Mouse (Mus musculus): ENCODE results near the gene Rrp7a. TPM values are rescaled to one million over a fixed set of nuclear protein-coding genes. Genes with fewer than 3 reads are reported as not detected.

The Rrp7a gene
- polyA plus RNA-seq, 1 experiment from 2014 or later = 33.7 TPM

- no peak overlapping the region for H3K27ac ChIP-seq (replicated peaks in 1 of 2; ENCODE audit: control insufficient read depth in 1 of 2, insufficient read depth in 1 of 2, low read depth in 2 of 2, low read length in 2 of 2)
- 46% methylated on average over 3 of the region's 3 CpGs for WGBS
- no peak overlapping the region for H3K4me2 ChIP-seq (ENCODE audit: low read length)
- H3K36me3 ChIP-seq (ENCODE audit: control insufficient read depth, insufficient read depth, low read length) = no peaks in the 10 kb centered on the region
- peaks cover 2 to 8% of the 10 kb centered on the region in 2 experiments; a peak in 2 of 4 replicates for H3K4me1 ChIP-seq (ENCODE audit: control insufficient read depth in 2 of 2, insufficient read depth in 2 of 2, low read length in 2 of 2)
- no peak overlapping the region for H3K9ac ChIP-seq (ENCODE audit: low read length)
- no peak for ATAC-seq (ENCODE audit: insufficient number of reproducible peaks, insufficient read depth, low FRiP score, low read depth)
- no peaks in the 10 kb centered on the region for H3K9me3 ChIP-seq (ENCODE audit: control insufficient read depth, low read length)
- H3K27me3 ChIP-seq (ENCODE audit: control insufficient read depth, insufficient read depth, low read length) = peaks cover 13% of the 10 kb centered on the region
- H3K4me3 ChIP-seq (ENCODE audit: control insufficient read depth in 1 of 2, insufficient read depth in 1 of 2, low read depth in 1 of 2, low read length in 2 of 2) = no peak overlapping the region
These were observed 31.7 kb downstream of the Rrp7a start for GRCm38 (mm10) chr15:83090874-83091273.

- no peaks in the 10 kb centered on the region for H3K9me3 ChIP-seq (ENCODE audit: control insufficient read depth, low read length)
- no peak within 1 kb of the TSS for H3K9ac ChIP-seq (ENCODE audit: low read length)
- H3K4me1 ChIP-seq (ENCODE audit: control insufficient read depth in 2 of 2, insufficient read depth in 2 of 2, low read length in 2 of 2) = peaks cover 2 to 12% of the 10 kb centered on the region in 2 experiments; a peak in 3 of 4 replicates
- WGBS = 29% methylated on average over 7 of the region's 7 CpGs
- H3K27me3 ChIP-seq (ENCODE audit: control insufficient read depth, insufficient read depth, low read length) = peaks cover 13% of the 10 kb centered on the region
- no peaks in the 10 kb centered on the region for H3K36me3 ChIP-seq (ENCODE audit: control insufficient read depth, insufficient read depth, low read length)
- H3K27ac ChIP-seq (replicated peaks in 1 of 2; ENCODE audit: control insufficient read depth in 1 of 2, insufficient read depth in 1 of 2, low read depth in 2 of 2, low read length in 2 of 2) = no peak within 1 kb of the TSS
- no peak for ATAC-seq (ENCODE audit: insufficient number of reproducible peaks, insufficient read depth, low FRiP score, low read depth)
- H3K4me3 ChIP-seq (ENCODE audit: control insufficient read depth in 1 of 2, insufficient read depth in 1 of 2, low read depth in 1 of 2, low read length in 2 of 2) = no peak within 1 kb of the TSS
- H3K4me2 ChIP-seq (ENCODE audit: low read length) = peak within 1 kb of the TSS; percentile 12; the same call in 1 of the 2 replicates
These were observed 33.3 kb downstream of the Rrp7a start, which contains the start of gene Serhl for GRCm38 (mm10) chr15:83089429-83089605. Gene Serhl (plus strand): TSS chr15:83089506.

GRCm38 (mm10) chr15:83088495-83089428 is 33.8 kb downstream of the Rrp7a start:
- no peak overlapping the region for H3K9ac ChIP-seq (ENCODE audit: low read length)

GRCm38 (mm10) chr15:83086636-83087328 is 35.8 kb downstream of the Rrp7a start:
- no peak overlapping the region for H3K4me3 ChIP-seq (ENCODE audit: control insufficient read depth in 1 of 2, insufficient read depth in 1 of 2, low read depth in 1 of 2, low read length in 2 of 2)

More at GRCm38 (mm10) chr15:83088495-83089428, 33.8 kb downstream of the Rrp7a start:
- peaks cover 2 to 12% of the 10 kb centered on the region in 2 experiments; a peak in 3 of 4 replicates for H3K4me1 ChIP-seq (ENCODE audit: control insufficient read depth in 2 of 2, insufficient read depth in 2 of 2, low read length in 2 of 2)
- H3K27ac ChIP-seq (replicated peaks in 1 of 2; ENCODE audit: control insufficient read depth in 1 of 2, insufficient read depth in 1 of 2, low read depth in 2 of 2, low read length in 2 of 2) = no peak overlapping the region
- H3K9me3 ChIP-seq (ENCODE audit: control insufficient read depth, low read length) = no peaks in the 10 kb centered on the region
- no peak for ATAC-seq (ENCODE audit: insufficient number of reproducible peaks, insufficient read depth, low FRiP score, low read depth)
- peak overlapping the region; percentile 12; the same call in 1 of the 2 replicates for H3K4me2 ChIP-seq (ENCODE audit: low read length)
- no peak overlapping the region for H3K4me3 ChIP-seq (ENCODE audit: control insufficient read depth in 1 of 2, insufficient read depth in 1 of 2, low read depth in 1 of 2, low read length in 2 of 2)
- peaks cover 13% of the 10 kb centered on the region for H3K27me3 ChIP-seq (ENCODE audit: control insufficient read depth, insufficient read depth, low read length)
- H3K36me3 ChIP-seq (ENCODE audit: control insufficient read depth, insufficient read depth, low read length) = no peaks in the 10 kb centered on the region
- WGBS = 8% methylated on average over 24 of the region's 27 CpGs

GRCm38 (mm10) chr15:83085901-83086300 is 36.7 kb downstream of the Rrp7a start:
- no peak for ATAC-seq (ENCODE audit: insufficient number of reproducible peaks, insufficient read depth, low FRiP score, low read depth)
- H3K9ac ChIP-seq (ENCODE audit: low read length) = no peak overlapping the region
- H3K9me3 ChIP-seq (ENCODE audit: control insufficient read depth, low read length) = no peaks in the 10 kb centered on the region
- WGBS = 20% methylated on average over 7 of the region's 7 CpGs
- no peaks in the 10 kb centered on the region for H3K36me3 ChIP-seq (ENCODE audit: control insufficient read depth, insufficient read depth, low read length)
- H3K4me1 ChIP-seq (ENCODE audit: control insufficient read depth in 2 of 2, insufficient read depth in 2 of 2, low read length in 2 of 2) = peaks cover 2 to 12% of the 10 kb centered on the region in 2 experiments; a peak in 3 of 4 replicates
- no peak overlapping the region for H3K4me2 ChIP-seq (ENCODE audit: low read length)
- H3K27me3 ChIP-seq (ENCODE audit: control insufficient read depth, insufficient read depth, low read length) = peaks cover 13% of the 10 kb centered on the region
- H3K4me3 ChIP-seq (ENCODE audit: control insufficient read depth in 1 of 2, insufficient read depth in 1 of 2, low read depth in 1 of 2, low read length in 2 of 2) = no peak overlapping the region
- H3K27ac ChIP-seq (replicated peaks in 1 of 2; ENCODE audit: control insufficient read depth in 1 of 2, insufficient read depth in 1 of 2, low read depth in 2 of 2, low read length in 2 of 2) = no peak overlapping the region

More at GRCm38 (mm10) chr15:83086636-83087328, 35.8 kb downstream of the Rrp7a start:
- H3K9me3 ChIP-seq (ENCODE audit: control insufficient read depth, low read length) = no peaks in the 10 kb centered on the region
- no peak overlapping the region for H3K4me2 ChIP-seq (ENCODE audit: low read length)
- 50% methylated on average over 13 of the region's 13 CpGs for WGBS
- H3K27ac ChIP-seq (replicated peaks in 1 of 2; ENCODE audit: control insufficient read depth in 1 of 2, insufficient read depth in 1 of 2, low read depth in 2 of 2, low read length in 2 of 2) = no peak overlapping the region
- peaks cover 13% of the 10 kb centered on the region for H3K27me3 ChIP-seq (ENCODE audit: control insufficient read depth, insufficient read depth, low read length)
- ATAC-seq (ENCODE audit: insufficient number of reproducible peaks, insufficient read depth, low FRiP score, low read depth) = no peak
- no peak overlapping the region for H3K9ac ChIP-seq (ENCODE audit: low read length)
- H3K36me3 ChIP-seq (ENCODE audit: control insufficient read depth, insufficient read depth, low read length) = no peaks in the 10 kb centered on the region
- H3K4me1 ChIP-seq (ENCODE audit: control insufficient read depth in 2 of 2, insufficient read depth in 2 of 2, low read length in 2 of 2) = peaks cover 2 to 12% of the 10 kb centered on the region in 2 experiments; a peak in 3 of 4 replicates

- no peak overlapping the region for H3K4me3 ChIP-seq (ENCODE audit: control insufficient read depth in 1 of 2, insufficient read depth in 1 of 2, low read depth in 1 of 2, low read length in 2 of 2)
- WGBS = 58% methylated on average over 13 of the region's 13 CpGs
- peaks cover 2 to 12% of the 10 kb centered on the region in 2 experiments; a peak in 3 of 4 replicates for H3K4me1 ChIP-seq (ENCODE audit: control insufficient read depth in 2 of 2, insufficient read depth in 2 of 2, low read length in 2 of 2)
- H3K9me3 ChIP-seq (ENCODE audit: control insufficient read depth, low read length) = no peaks in the 10 kb centered on the region
- no peak overlapping the region; the same call in 1 of the 2 replicates for H3K9ac ChIP-seq (ENCODE audit: low read length)
- H3K4me2 ChIP-seq (ENCODE audit: low read length) = no peak overlapping the region
- no peak for ATAC-seq (ENCODE audit: insufficient number of reproducible peaks, insufficient read depth, low FRiP score, low read depth)
- H3K27ac ChIP-seq (replicated peaks in 1 of 2; ENCODE audit: control insufficient read depth in 1 of 2, insufficient read depth in 1 of 2, low read depth in 2 of 2, low read length in 2 of 2) = no peak overlapping the region
- 0 out of 2 replicates have a peak, but pooled peaks cover 4% of the 10 kb centered on the region for H3K27me3 ChIP-seq (ENCODE audit: control insufficient read depth, insufficient read depth, low read length)
- no peaks in the 10 kb centered on the region for H3K36me3 ChIP-seq (ENCODE audit: control insufficient read depth, insufficient read depth, low read length)
These were observed 38.5 kb downstream of the Rrp7a start for GRCm38 (mm10) chr15:83084022-83084640.

GRCm38 (mm10) chr15:83083530-83083929 is 39.1 kb downstream of the Rrp7a start:
- Histone ChIP-seq H3K9me3 (ENCODE audit: control insufficient read depth, low read length) (no peaks in the 10 kb centered on the region), H3K4me1 (ENCODE audit: control insufficient read depth in 2 of 2, insufficient read depth in 2 of 2, low read length in 2 of 2) (peaks cover 2 to 12% of the 10 kb centered on the region in 2 experiments), H3K27ac (replicated peaks in 1 of 2; ENCODE audit: control insufficient read depth in 1 of 2, insufficient read depth in 1 of 2, low read depth in 2 of 2, low read length in 2 of 2) (no peak overlapping the region), H3K9ac (ENCODE audit: low read length) (no peak overlapping the region; the same call in 1 of the 2 replicates), H3K36me3 (ENCODE audit: control insufficient read depth, insufficient read depth, low read length) (no peaks in the 10 kb centered on the region), H3K4me2 (ENCODE audit: low read length) (no peak overlapping the region), H3K27me3 (ENCODE audit: control insufficient read depth, insufficient read depth, low read length) (0 out of 2 replicates have a peak, but pooled peaks cover 4% of the 10 kb centered on the region), H3K4me3 (ENCODE audit: control insufficient read depth in 1 of 2, insufficient read depth in 1 of 2, low read depth in 1 of 2, low read length in 2 of 2) (no peak overlapping the region)
- ATAC-seq (ENCODE audit: insufficient number of reproducible peaks, insufficient read depth, low FRiP score, low read depth) = 0 out of 2 replicates have a peak, but pooled peaks have one; percentile 20
- 64% methylated on average over 5 of the region's 5 CpGs for WGBS
